Mouse (Mus musculus): ENCODE results near the gene Susd6.

- TF ChIP-seq NRF1 (IDR thresholded peaks at IDR 0.05; ENCODE audit: low read depth, low read length) (no peak), POLR2A (IDR thresholded peaks at IDR 0.05; ENCODE audit: low read depth, low read length) (no peak), CTCF (conservative IDR thresholded peaks at IDR 0.05 in 1 of 2, IDR thresholded peaks at IDR 0.05 in 1 of 2; ENCODE audit: low read depth in 2 of 2, low read length in 2 of 2) (no peak), MAX (IDR thresholded peaks at IDR 0.05; ENCODE audit: low read length) (no peak), EP300 (IDR thresholded peaks at IDR 0.05; ENCODE audit: low read length) (no peak), IRF4 (IDR thresholded peaks at IDR 0.05; ENCODE audit: low read depth, low read length) (no peak), ELF1 (IDR thresholded peaks at IDR 0.05; ENCODE audit: low read depth, low read length) (no peak), MAFK (IDR thresholded peaks at IDR 0.05; ENCODE audit: insufficient replicate concordance, low read length) (no peak)
Measured at GRCm38 (mm10) chr12:80785005-80785404, 5.3 kb upstream of the Susd6 start.

Data from CH12.LX (cell line).